Mouse (Mus musculus) lung, postnatal 14 days (tissue): ENCODE results near the gene Pdik1l.

Experiments
- DNase-seq: peaks from one replicate; pipeline ENCODE4 v3.0.0; 2021

The Pdik1l gene

DNA sequence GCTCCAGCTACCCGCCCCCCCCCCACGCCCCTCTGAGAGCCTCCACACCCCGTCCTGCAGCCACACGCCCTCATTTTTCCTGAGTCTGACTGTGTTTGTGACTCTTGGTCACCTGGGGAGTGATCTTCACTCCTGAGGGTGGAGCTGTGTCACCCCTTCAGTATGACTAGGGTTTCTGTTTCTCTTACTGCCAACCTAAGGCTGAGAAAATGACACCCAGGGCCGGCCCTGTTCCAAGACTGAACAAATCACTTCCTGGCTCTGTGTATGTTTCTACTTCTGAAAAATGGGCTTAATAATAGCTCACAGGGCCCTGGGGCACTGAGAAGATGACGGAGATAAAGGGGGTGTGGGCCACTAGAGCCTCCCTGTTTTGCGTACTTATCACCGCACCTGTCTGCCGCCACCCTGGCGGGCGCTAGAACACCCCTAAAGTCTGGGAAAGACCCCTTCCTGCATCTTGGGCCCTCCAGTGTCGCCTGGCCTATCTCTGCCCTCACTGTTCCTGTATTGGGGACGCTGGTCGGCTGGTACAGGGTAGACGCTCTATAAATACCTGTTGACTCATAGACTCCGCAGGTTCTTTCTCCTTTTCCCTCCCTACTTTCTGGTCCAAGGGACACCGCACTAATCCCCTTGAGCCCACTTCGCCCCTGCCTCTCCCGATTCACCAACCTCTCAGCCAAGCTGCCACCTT lies 50.0 kb downstream of the Pdik1l start:
- DNase-seq = peak; percentile 8

GRCm38 (mm10) chr4:134234876-134235275 lies 52.8 kb downstream of the Pdik1l start:
- DNase-seq = no peak

DNA sequence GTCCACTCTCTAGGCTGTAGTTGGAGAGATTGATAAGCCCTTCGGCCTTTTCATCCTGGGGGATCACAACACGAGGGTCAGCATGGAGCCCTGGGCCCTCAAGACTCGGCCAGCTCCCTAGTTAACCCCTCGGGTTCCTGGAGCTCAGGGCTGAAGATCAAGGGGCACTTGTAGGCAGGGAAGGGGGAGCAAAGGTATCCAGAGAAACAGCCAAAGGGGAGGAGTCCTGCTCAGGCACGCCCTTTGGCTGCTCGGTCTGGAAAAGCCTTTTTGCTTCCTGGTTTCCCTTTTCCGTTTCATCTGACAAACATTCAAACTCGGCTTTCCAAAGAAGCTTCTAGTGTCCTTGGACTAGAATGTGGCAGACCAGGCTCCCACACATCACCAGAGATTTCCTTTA lies 57.3 kb downstream of the Pdik1l start:
- DNase-seq = no peak

DNA sequence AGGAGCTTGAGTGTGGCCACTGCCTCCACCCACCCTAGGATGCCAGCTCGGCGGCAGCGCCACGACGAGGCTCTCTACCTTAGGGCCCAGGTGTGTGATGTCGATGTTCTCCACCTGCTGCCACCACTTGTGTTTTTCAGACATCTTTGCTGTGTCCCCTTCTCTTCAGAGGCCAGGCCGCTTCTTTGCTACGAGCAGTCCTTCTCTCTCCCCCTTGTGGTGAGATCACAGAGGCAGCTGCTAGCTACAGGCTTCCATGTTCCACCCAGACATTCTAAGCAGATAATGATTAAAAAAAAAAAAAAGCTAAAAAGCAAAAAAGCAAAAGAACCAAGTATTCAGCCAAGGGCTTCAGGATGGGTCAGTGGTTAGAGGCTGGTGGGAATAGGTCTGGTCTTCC lies 60.5 kb downstream of the Pdik1l start, which contains the start of gene Catsper4:
Gene Catsper4 (minus strand): TSS at position 190 of the 400 bp plus-strand sequence.
- DNase-seq = no peak
